Mouse (Mus musculus) heart, postnatal 0 days (tissue): ENCODE results near the gene Tctn3. TPM values are rescaled to one million over a fixed set of nuclear protein-coding genes. Genes with fewer than 3 reads are reported as not detected.

Experiments
- ATAC-seq: fragments of 200-750 bp; cut with Nextera tagmentation; 2 replicates; pipeline ENCODE4 v1.8.0; 2017; ENCODE audit warnings: low read depth, moderate number of reproducible peaks, moderate library complexity; ENCODE audit not compliant: insufficient read depth
- DNase-seq: peaks from one replicate; pipeline ENCODE4 v3.0.0-alpha.2; 2016; ENCODE audit warnings: low spot score
- H3K27ac ChIP-seq: fragments of 300-500 bp; sonication (generic); 2 replicates; pipeline ENCODE4 v1.5.1; 2014; ENCODE audit warnings: low read depth, mild to moderate bottlenecking
- H3K27me3 ChIP-seq: fragments of 300-500 bp; sonication (generic); 2 replicates; pipeline ENCODE4 v1.6.1; 2014; ENCODE audit warnings: low read length, mixed read lengths; ENCODE audit not compliant: control insufficient read depth, insufficient read depth
- H3K36me3 ChIP-seq: fragments of 300-500 bp; sonication (generic); replicated peaks from 2 replicates; pipeline ENCODE4 v1.6.1; 2014; ENCODE audit warnings: low read length, mixed read lengths; ENCODE audit not compliant: control insufficient read depth, insufficient read depth
- H3K4me1 ChIP-seq: fragments of 300-500 bp; sonication (generic); 2 replicates; pipeline ENCODE4 v1.6.1; 2014; ENCODE audit warnings: antibody characterized with exemption; ENCODE audit not compliant: control insufficient read depth, insufficient read depth
- H3K4me2 ChIP-seq: fragments of 300-500 bp; sonication (generic); 2 replicates; pipeline ENCODE4 v1.6.1; 2014; ENCODE audit warnings: low read depth, mild to moderate bottlenecking, low read length, moderate library complexity
- H3K4me3 ChIP-seq: fragments of 300-500 bp; sonication (generic); 2 replicates; pipeline ENCODE4 v1.5.1; 2014; ENCODE audit warnings: low read depth, low read length
- H3K9ac ChIP-seq: fragments of 300-500 bp; sonication (generic); replicated peaks from 2 replicates; pipeline ENCODE4 v1.6.1; 2014; ENCODE audit warnings: low read depth, low read length, mixed read lengths
- H3K9me3 ChIP-seq: fragments of 300-500 bp; sonication (generic); replicated peaks from 2 replicates; pipeline ENCODE4 v1.6.1; 2016; ENCODE audit warnings: low read length; ENCODE audit not compliant: control insufficient read depth
- CTCF ChIP-seq: IDR thresholded peaks from 2 replicates; pipeline ENCODE4 v1.5.1; 2016; ENCODE audit warnings: antibody characterized with exemption, control low read depth, low read depth
- EP300 ChIP-seq: IDR thresholded peaks from 2 replicates; pipeline ENCODE4 v1.6.1; 2016; ENCODE audit warnings: antibody characterized with exemption, low read depth
- WGBS: fragments of 180-500 bp; shearing (Covaris S2); extraction: QIAGEN DNeasy Blood & Tissue Kit; methylation state at CpG from one replicate; pipeline ENCODE4 v1.1.7; 2014; 5-methylcytosine and 5-hydroxymethylcytosine counted together
- polyA plus RNA-seq: library from polyadenylated mRNA; unstranded; fragments of >200 nt; fragmentation: Nextera tagmentation; extraction: Ambion mirVana; gene quantifications from 2 replicates; pipeline ENCODE4 v1.2.1, GENCODE M21; 2015
- total RNA-seq: library from RNA; depleted of rRNA; stranded (reverse); fragments of >200 nt; gene quantifications from 2 replicates; pipeline ENCODE4 v1.2.3, GENCODE M21; 2014; ENCODE audit warnings: low replicate concordance

The Tctn3 gene
- total and polyA plus RNA-seq, 2 experiments from 2014 or later, result 6.7 to 10.7 TPM

- DNase-seq, result no peak
- TF ChIP-seq CTCF, result no peak
- no peaks in the 10 kb centered on the region for H3K9me3 ChIP-seq
- peaks cover 11% of the 10 kb centered on the region for H3K36me3 ChIP-seq
- no peak; the same call in 1 of the 2 replicates for ATAC-seq
- H3K9ac ChIP-seq, result no peak overlapping the region
- peaks cover 7% of the 10 kb centered on the region; the same call in 1 of the 2 replicates for H3K4me1 ChIP-seq
- H3K4me2 ChIP-seq, result no peak overlapping the region
- no peaks in the 10 kb centered on the region for H3K27me3 ChIP-seq
- H3K4me3 ChIP-seq, result no peak overlapping the region
- WGBS, result 63% methylated on average over 8 of the region's 8 CpGs
- no peak overlapping the region for H3K27ac ChIP-seq
These were observed 16.2 kb downstream of the Tctn3 start for GRCm38 (mm10) chr19:40595831-40596230.

- Histone ChIP-seq H3K27me3 (no peaks in the 10 kb centered on the region), H3K9me3 (no peaks in the 10 kb centered on the region), H3K4me3 (no peak overlapping the region), H3K4me1 (peaks cover 7% of the 10 kb centered on the region; the same call in 1 of the 2 replicates), H3K27ac (no peak overlapping the region), H3K36me3 (peaks cover 11% of the 10 kb centered on the region), H3K4me2 (no peak overlapping the region), H3K9ac (no peak overlapping the region)
- ATAC-seq (no peak; the same call in 1 of the 2 replicates), DNase-seq (no peak)
- WGBS, result 70% methylated on average over 3 of the region's 3 CpGs
- TF ChIP-seq EP300, result no peak
- TF ChIP-seq CTCF, result no peak
These were observed 16.8 kb downstream of the Tctn3 start for GRCm38 (mm10) chr19:40595231-40595630.

- Histone ChIP-seq H3K27ac (peak overlapping the region; percentile 80), H3K36me3 (no peaks in the 10 kb centered on the region), H3K4me1 (peaks cover 12% of the 10 kb centered on the region), H3K4me3 (peak overlapping the region; percentile 92), H3K9ac (peak overlapping the region; percentile 48), H3K4me2 (peak overlapping the region; percentile 95), H3K27me3 (no peaks in the 10 kb centered on the region), H3K9me3 (no peaks in the 10 kb centered on the region)
- ATAC-seq (no peak), DNase-seq (no peak)
- WGBS, result under 1% methylated on average over 10 of the region's 10 CpGs
- TF ChIP-seq CTCF, result no peak
- no peak for TF ChIP-seq EP300
These were observed 22.5 kb downstream of the Tctn3 start for GRCm38 (mm10) chr19:40589530-40589880.

GRCm38 (mm10) chr19:40588847-40589529, 23.0 kb downstream of the Tctn3 start:
- DNase-seq (peak; percentile 87), ATAC-seq (peak; percentile 62)
- under 1% methylated on average over 18 of the region's 18 CpGs for WGBS
- TF ChIP-seq CTCF (peak; percentile 67), EP300 (no peak)
- Histone ChIP-seq H3K4me2 (peak overlapping the region; percentile 95), H3K4me3 (peak overlapping the region; percentile 92), H3K9ac (peak overlapping the region; percentile 48), H3K27ac (peak overlapping the region; percentile 80), H3K4me1 (peaks cover 12% of the 10 kb centered on the region), H3K27me3 (no peaks in the 10 kb centered on the region), H3K36me3 (no peaks in the 10 kb centered on the region), H3K9me3 (no peaks in the 10 kb centered on the region)

- Histone ChIP-seq H3K27ac (peak within 1 kb of the TSS; percentile 80), H3K4me2 (peak within 1 kb of the TSS; percentile 95), H3K4me3 (peak within 1 kb of the TSS; percentile 92), H3K36me3 (no peaks in the 10 kb centered on the region), H3K9me3 (no peaks in the 10 kb centered on the region), H3K4me1 (peaks cover 12% of the 10 kb centered on the region), H3K9ac (peak within 1 kb of the TSS; percentile 55), H3K27me3 (no peaks in the 10 kb centered on the region)
- TF ChIP-seq EP300 (peak; percentile 71; the same call in 1 of the 2 replicates), CTCF (no peak)
- peak; percentile 91 for DNase-seq
- ATAC-seq, result peak; percentile 94
- WGBS, result under 1% methylated on average over 34 of the region's 34 CpGs
These were observed 23.8 kb downstream of the Tctn3 start, which contains the start of gene Aldh18a1 for GRCm38 (mm10) chr19:40588293-40588654. Aldh18a1 (minus strand) TSS chr19:40588463.
